Mouse (Mus musculus) intestine, postnatal 0 days (tissue): ENCODE results near the gene Alox8. TPM values are rescaled to one million over a fixed set of nuclear protein-coding genes. Genes with fewer than 3 reads are reported as not detected.
A peak's percentile ranks its signal among the peaks of the same experiment; 100 is the strongest.

Source experiments
- ATAC-seq: fragments of 200-750 bp; cut with Nextera tagmentation; 2 replicates; pipeline ENCODE4 v1.8.0; 2017; ENCODE audit warnings: mild to moderate bottlenecking, moderate TSS enrichment, moderate library complexity
- H3K27ac ChIP-seq: fragments of 300-500 bp; sonication (generic); 2 replicates; pipeline ENCODE4 v1.5.1; 2014; ENCODE audit warnings: mild to moderate bottlenecking, low read depth, low read length, moderate library complexity
- H3K27me3 ChIP-seq: fragments of 300-500 bp; sonication (generic); replicated peaks from 2 replicates; pipeline ENCODE4 v1.6.1; 2014; ENCODE audit warnings: low read length, mixed read lengths; ENCODE audit not compliant: control insufficient read depth, insufficient read depth
- H3K36me3 ChIP-seq: fragments of 300-500 bp; sonication (generic); 2 replicates; pipeline ENCODE4 v1.6.1; 2014; ENCODE audit warnings: mild to moderate bottlenecking, moderate library complexity; ENCODE audit not compliant: control insufficient read depth, insufficient read depth
- H3K4me1 ChIP-seq: fragments of 300-500 bp; sonication (generic); replicated peaks from 2 replicates; pipeline ENCODE4 v1.6.1; 2014; ENCODE audit warnings: antibody characterized with exemption, low read length, mixed read lengths; ENCODE audit not compliant: control insufficient read depth, insufficient read depth
- H3K4me2 ChIP-seq: fragments of 300-500 bp; sonication (generic); replicated peaks from 2 replicates; pipeline ENCODE4 v1.6.1; 2014; ENCODE audit warnings: low read depth, mild to moderate bottlenecking, moderate library complexity
- H3K4me3 ChIP-seq: fragments of 300-500 bp; sonication (generic); 2 replicates; pipeline ENCODE4 v1.5.1; 2014; ENCODE audit warnings: low read depth, low read length
- H3K9ac ChIP-seq: fragments of 300-500 bp; sonication (generic); 2 replicates; pipeline ENCODE4 v1.6.1; 2014; ENCODE audit warnings: mild to moderate bottlenecking, low read depth, low read length
- H3K9me3 ChIP-seq: fragments of 300-500 bp; sonication (generic); 2 replicates; pipeline ENCODE4 v1.6.1; 2016; ENCODE audit warnings: mixed run types; ENCODE audit not compliant: control insufficient read depth
- CTCF ChIP-seq: sonication (generic); IDR thresholded peaks from 2 replicates; pipeline ENCODE4 v1.5.1; 2016; ENCODE audit warnings: low read depth, mild to moderate bottlenecking, control low read depth, antibody characterized with exemption, moderate library complexity
- WGBS: fragments of 180-500 bp; shearing (Covaris S2); extraction: QIAGEN DNeasy Blood & Tissue Kit; methylation state at CpG from one replicate; pipeline ENCODE4 v1.1.7; 2014; 5-methylcytosine and 5-hydroxymethylcytosine counted together
- polyA plus RNA-seq: library from polyadenylated mRNA; unstranded; fragments of >200 nt; fragmentation: Nextera tagmentation; extraction: Ambion mirVana; gene quantifications from 2 replicates; pipeline ENCODE4 v1.2.1, GENCODE M21; 2015

Gene Alox8
- polyA plus RNA-seq, 1 experiment from 2014 or later = not detected

DNA sequence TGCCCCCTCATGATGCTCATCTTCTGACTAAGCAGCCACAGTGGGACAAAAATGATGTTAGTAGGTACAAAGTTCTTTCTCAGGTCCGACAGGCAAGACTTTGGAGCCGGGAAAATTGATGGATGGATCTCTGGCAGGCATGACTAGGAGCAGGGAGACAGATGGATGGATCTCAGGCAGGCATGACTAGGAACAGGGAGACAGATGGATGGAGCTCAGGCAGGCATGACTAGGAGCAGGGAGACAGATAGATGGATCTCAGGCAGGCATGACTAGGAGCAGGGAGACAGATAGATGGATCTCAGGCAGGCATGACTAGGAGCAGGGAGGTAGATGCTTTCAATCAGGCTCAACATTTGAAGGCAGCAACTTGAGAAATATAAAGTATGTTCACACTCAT, 13.8 kb upstream of the Alox8 start:
- no peak for TF ChIP-seq CTCF
- Histone ChIP-seq H3K9ac (no peak overlapping the region), H3K4me3 (no peak overlapping the region), H3K27ac (no peak overlapping the region), H3K27me3 (0 out of 2 replicates have a peak, but pooled peaks cover 3% of the 10 kb centered on the region), H3K9me3 (no peaks in the 10 kb centered on the region), H3K4me2 (no peak overlapping the region), H3K4me1 (no peaks in the 10 kb centered on the region), H3K36me3 (no peaks in the 10 kb centered on the region)
- ATAC-seq = no peak
- WGBS = 24% methylated on average over 2 of the region's 2 CpGs

DNA sequence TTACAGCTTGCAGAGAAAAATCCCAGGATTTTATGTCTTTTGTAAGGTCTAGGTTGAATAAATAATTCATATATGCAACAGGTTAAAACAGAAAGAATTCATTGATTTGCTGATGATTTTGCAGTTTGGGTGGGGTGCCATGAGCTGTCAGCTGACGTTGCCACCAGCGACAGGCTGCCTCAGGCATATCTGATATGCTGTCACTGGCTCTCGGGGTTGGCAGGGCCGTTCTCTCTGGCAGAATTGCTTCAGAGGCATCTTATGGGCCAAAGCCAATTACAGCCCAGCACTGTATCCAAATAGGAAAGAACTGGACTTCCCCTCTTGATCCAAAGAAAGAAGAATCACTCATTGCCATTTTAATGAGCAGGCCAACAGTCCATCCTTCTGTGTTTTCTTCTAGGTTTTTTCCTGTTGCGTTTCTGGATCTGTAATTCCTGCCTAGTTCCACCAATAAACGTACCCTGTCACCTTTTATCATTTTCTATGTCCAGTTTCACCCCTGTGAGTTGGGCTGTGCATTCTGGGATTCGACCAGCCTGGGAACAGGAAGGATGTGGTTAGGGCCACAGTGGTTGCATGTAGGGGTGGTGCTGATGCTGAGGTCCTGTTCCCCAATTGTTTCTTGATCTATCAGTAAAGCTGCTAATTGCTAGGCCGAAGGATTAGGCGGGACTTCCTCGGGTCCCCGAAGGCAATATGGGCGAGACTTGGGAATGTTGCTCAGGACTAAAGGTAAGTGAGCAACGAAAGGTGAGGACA, 5.0 kb upstream of the Alox8 start:
- Histone ChIP-seq H3K9ac (no peak overlapping the region), H3K36me3 (no peaks in the 10 kb centered on the region), H3K4me1 (no peaks in the 10 kb centered on the region), H3K9me3 (no peaks in the 10 kb centered on the region), H3K4me2 (no peak overlapping the region), H3K27me3 (peaks cover 7% of the 10 kb centered on the region; the same call in 1 of the 2 replicates), H3K27ac (no peak overlapping the region), H3K4me3 (no peak overlapping the region)
- TF ChIP-seq CTCF = no peak
- WGBS = 73% methylated on average over 13 of the region's 13 CpGs
- ATAC-seq = no peak

DNA sequence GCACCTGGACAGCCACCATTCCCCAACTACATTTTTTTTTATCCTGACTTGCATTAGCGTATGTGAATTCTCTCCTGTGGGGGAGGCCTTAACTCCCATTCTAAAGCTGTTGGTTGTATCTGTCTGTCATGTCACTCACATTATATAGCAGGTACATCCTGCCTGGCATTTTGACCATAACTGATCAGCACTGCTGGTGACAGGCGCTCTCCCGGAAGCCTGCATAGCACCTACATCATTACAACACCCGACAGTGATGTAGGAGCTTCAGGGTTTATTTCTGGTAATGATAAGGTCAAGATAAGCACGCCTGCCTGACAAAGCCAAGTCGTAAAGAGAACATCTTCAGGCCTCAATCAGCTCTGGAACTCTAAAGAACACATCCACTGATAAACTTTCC, 2.6 kb upstream of the Alox8 start:
- H3K4me1 ChIP-seq = no peaks in the 10 kb centered on the region
- H3K9ac ChIP-seq = no peak overlapping the region
- no peak for TF ChIP-seq CTCF
- H3K36me3 ChIP-seq = no peaks in the 10 kb centered on the region
- H3K27ac ChIP-seq = no peak overlapping the region
- H3K9me3 ChIP-seq = no peaks in the 10 kb centered on the region
- no peak overlapping the region for H3K4me3 ChIP-seq
- no peak for ATAC-seq
- peaks cover 24% of the 10 kb centered on the region for H3K27me3 ChIP-seq
- no peak overlapping the region for H3K4me2 ChIP-seq
- WGBS = 33% methylated on average over 6 of the region's 6 CpGs

DNA sequence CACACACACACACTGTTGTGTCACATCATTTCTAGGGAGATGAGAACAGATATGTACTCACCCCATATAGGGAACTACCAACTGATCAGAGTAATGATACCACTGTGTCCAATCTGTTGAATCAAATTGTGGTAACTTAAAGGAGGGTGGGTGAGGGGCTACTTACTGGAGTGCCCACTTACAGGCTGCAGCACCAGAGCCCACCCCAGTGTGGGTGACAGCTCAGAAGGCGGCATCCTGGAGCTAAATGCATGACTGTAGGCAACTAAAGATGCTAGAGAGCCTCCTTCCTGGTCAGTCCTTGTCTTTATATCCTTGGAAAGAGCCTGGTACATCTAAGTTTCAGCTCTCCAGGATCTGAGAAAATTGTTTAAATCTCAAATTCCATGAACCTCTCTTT, 1.6 kb upstream of the Alox8 start:
- WGBS = 87% methylated on average over 1 of the region's 1 CpGs
- H3K27me3 ChIP-seq = peaks cover 24% of the 10 kb centered on the region
- TF ChIP-seq CTCF = no peak
- H3K4me2 ChIP-seq = no peak overlapping the region
- no peak overlapping the region for H3K9ac ChIP-seq
- no peak overlapping the region for H3K4me3 ChIP-seq
- no peaks in the 10 kb centered on the region for H3K4me1 ChIP-seq
- H3K27ac ChIP-seq = no peak overlapping the region
- no peak for ATAC-seq
- H3K9me3 ChIP-seq = no peaks in the 10 kb centered on the region
- no peaks in the 10 kb centered on the region for H3K36me3 ChIP-seq

DNA sequence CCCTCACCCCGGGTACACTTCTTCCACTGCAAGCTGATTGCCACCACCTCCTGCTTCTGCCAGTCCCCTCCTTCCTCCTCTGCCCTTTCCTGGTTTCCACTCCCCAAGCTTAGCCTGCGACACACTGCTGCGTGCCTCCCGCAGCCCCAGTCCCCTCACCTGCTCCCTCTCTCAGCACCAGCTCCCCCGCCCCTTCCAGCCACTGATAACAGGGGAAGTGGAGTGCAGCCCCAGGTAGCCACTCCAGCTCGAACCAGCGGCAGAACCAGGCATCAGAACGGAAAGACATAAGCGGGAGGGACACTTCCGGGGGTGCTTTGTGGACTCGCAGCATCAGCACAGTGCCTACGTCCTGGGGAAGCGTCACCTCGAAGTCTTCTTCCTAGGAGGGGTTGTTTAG, 449 bp downstream of the Alox8 start:
- no peak for TF ChIP-seq CTCF
- Histone ChIP-seq H3K27ac (no peak overlapping the region), H3K4me2 (peak overlapping the region; percentile 60), H3K36me3 (no peaks in the 10 kb centered on the region), H3K9me3 (no peaks in the 10 kb centered on the region), H3K4me3 (peak overlapping the region; percentile 27), H3K9ac (no peak overlapping the region), H3K4me1 (no peaks in the 10 kb centered on the region), H3K27me3 (peaks cover 24% of the 10 kb centered on the region)
- ATAC-seq = no peak
- WGBS = 1% methylated on average over 14 of the region's 14 CpGs

DNA sequence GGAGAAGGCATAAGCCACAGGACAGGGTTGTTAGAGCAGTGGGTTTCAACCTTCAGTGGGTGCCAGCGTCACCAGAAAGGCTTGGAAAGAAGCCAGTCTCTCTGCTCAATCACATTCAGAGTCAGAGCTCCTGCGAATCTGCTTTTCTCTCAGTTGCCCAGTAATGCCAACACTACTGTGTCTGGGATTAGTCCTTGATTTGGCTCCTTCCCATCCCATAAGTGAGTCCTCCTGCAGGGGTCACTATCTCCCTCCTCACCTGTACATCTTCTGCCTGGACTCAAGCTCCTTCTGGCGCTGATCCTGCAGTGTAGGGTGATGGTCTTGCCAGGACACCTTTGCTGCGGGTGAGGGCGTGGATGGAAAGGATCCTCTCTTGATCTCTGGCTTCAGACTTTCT, 877 bp downstream of the Alox8 start:
- no peak for ATAC-seq
- H3K4me1 ChIP-seq = no peaks in the 10 kb centered on the region
- no peaks in the 10 kb centered on the region for H3K36me3 ChIP-seq
- no peaks in the 10 kb centered on the region for H3K9me3 ChIP-seq
- H3K27me3 ChIP-seq = peaks cover 24% of the 10 kb centered on the region
- H3K4me2 ChIP-seq = peak overlapping the region; percentile 60
- H3K9ac ChIP-seq = no peak overlapping the region
- peak; percentile 60 for TF ChIP-seq CTCF
- 6% methylated on average over 5 of the region's 5 CpGs for WGBS
- H3K4me3 ChIP-seq = no peak overlapping the region
- H3K27ac ChIP-seq = no peak overlapping the region
